Mouse (Mus musculus): Measurements from ENCODE around the gene Tubb2b. TPM values are rescaled to one million over a fixed set of nuclear protein-coding genes. Genes with fewer than 3 reads are reported as not detected.

Gene Tubb2b
- polyA plus RNA-seq (2015; fragmentation: Nextera tagmentation; extraction: Ambion mirVana), result 29.3 and 36.6 TPM in 2 replicates

- Histone ChIP-seq H3K4me1 (peaks cover 57% of the 10 kb centered on the region), H3K4me3 (replicated peaks) (peak within 1 kb of the TSS; percentile 71), H3K9ac (peak within 1 kb of the TSS; percentile 60), H3K9me3 (replicated peaks) (no peaks in the 10 kb centered on the region), H3K27ac (peak within 1 kb of the TSS; percentile 88), H3K4me2 (peak within 1 kb of the TSS; percentile 88), H3K36me3 (no peaks in the 10 kb centered on the region), H3K27me3 (peaks cover 32% of the 10 kb centered on the region)
- under 1% methylated on average over 26 of the region's 26 CpGs for WGBS
- peak; percentile 94 for ATAC-seq (replicated peaks; ENCODE audit: low FRiP score)
These were observed at the start of gene Tubb2b for GRCm38 (mm10) chr13:34130226-34130731. TSS of gene Tubb2b (minus strand) at chr13:34130466.

GRCm38 (mm10) chr13:34174025-34174424 lies 43.8 kb upstream of the Tubb2b start:
- no peak overlapping the region for H3K4me3 ChIP-seq (replicated peaks)
- no peaks in the 10 kb centered on the region for H3K4me1 ChIP-seq
- no peaks in the 10 kb centered on the region for H3K27me3 ChIP-seq
- no peak overlapping the region for H3K4me2 ChIP-seq
- no peaks in the 10 kb centered on the region for H3K9me3 ChIP-seq (replicated peaks)
- no peak overlapping the region for H3K27ac ChIP-seq
- H3K36me3 ChIP-seq, result peaks cover 14% of the 10 kb centered on the region
- WGBS, result 90% methylated on average over 6 of the region's 6 CpGs
- H3K9ac ChIP-seq, result no peak overlapping the region
- ATAC-seq (replicated peaks; ENCODE audit: low FRiP score), result no peak

DNA sequence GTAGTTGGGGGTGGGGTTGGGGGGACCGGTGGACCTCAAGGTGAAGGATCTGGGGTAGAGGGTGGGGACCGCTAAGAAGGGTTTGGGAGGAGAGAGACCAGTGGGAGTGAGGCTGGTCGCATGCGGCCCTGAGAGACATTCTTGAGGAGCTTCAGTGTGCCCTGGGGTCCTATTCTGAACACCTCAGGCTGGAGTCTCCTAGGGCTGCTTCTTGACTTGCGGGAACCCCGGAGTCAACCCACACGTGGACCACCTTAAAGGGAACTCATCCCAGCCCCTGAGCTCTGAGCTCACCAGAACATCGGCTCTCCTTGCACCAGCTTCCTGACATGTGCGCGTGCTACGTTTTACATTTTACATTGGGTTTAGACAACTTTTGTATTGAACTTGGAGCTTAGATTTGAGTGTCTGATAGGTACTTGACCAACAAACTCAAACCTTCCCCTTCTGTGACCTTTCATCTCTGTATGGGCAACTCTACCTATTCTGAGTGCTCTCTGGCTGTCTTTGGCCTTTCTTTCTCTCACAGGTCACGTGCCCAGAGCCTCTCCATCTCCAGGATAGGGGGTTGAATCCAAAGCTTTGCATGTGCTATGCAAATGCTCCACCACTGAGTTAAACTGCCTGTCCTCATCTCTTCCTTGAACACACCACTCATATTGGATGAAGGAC lies 33.2 kb upstream of the Tubb2b start:
- Histone ChIP-seq H3K4me1 (peaks cover 14% of the 10 kb centered on the region), H3K36me3 (peaks cover 10% of the 10 kb centered on the region), H3K4me3 (replicated peaks) (peak overlapping the region; percentile 88), H3K4me2 (peak overlapping the region; percentile 73), H3K27ac (peak overlapping the region; percentile 99), H3K27me3 (no peaks in the 10 kb centered on the region), H3K9me3 (replicated peaks) (no peaks in the 10 kb centered on the region), H3K9ac (peak overlapping the region; percentile 63)
- peak; percentile 85 for ATAC-seq (replicated peaks; ENCODE audit: low FRiP score)
- 32% methylated on average over 12 of the region's 12 CpGs for WGBS

GRCm38 (mm10) chr13:34162491-34163303 lies 32.4 kb upstream of the Tubb2b start, which contains the start of gene Psmg4:
TSS of gene Psmg4 (plus strand) at chr13:34162964.
- peak; percentile 97 for ATAC-seq (replicated peaks; ENCODE audit: low FRiP score)
- H3K36me3 ChIP-seq, result peaks cover 10% of the 10 kb centered on the region
- no peaks in the 10 kb centered on the region for H3K9me3 ChIP-seq (replicated peaks)
- no peaks in the 10 kb centered on the region for H3K27me3 ChIP-seq
- peak within 1 kb of the TSS; percentile 88 for H3K4me3 ChIP-seq (replicated peaks)
- H3K4me1 ChIP-seq, result peaks cover 14% of the 10 kb centered on the region
- H3K4me2 ChIP-seq, result peak within 1 kb of the TSS; percentile 73
- peak within 1 kb of the TSS; percentile 99 for H3K27ac ChIP-seq
- WGBS, result 2% methylated on average over 44 of the region's 44 CpGs
- peak within 1 kb of the TSS; percentile 63 for H3K9ac ChIP-seq

DNA sequence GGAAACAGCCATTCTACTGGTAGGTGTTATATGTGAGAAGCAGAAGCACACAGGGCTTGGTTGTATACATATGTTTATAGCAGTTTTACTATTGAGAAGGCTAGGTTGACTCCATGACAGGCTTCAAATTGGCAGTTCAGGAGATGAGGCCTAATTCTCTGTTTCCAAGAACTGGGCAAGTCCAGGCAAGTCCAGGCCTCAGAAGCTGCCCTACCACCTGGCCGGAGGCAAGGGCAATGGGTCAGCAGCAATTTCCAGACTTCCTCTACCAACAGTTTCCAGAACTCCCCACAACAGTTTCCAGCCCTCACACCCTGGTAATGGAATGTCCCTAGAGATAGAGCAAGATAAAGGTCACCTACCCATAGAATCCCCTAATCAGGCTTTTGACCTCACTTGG lies 29.7 kb upstream of the Tubb2b start:
- no peaks in the 10 kb centered on the region for H3K27me3 ChIP-seq
- WGBS, result 88% methylated on average over 1 of the region's 1 CpGs
- no peak overlapping the region for H3K9ac ChIP-seq
- H3K4me2 ChIP-seq, result no peak overlapping the region
- peaks cover 14% of the 10 kb centered on the region for H3K4me1 ChIP-seq
- H3K36me3 ChIP-seq, result no peaks in the 10 kb centered on the region
- H3K9me3 ChIP-seq (replicated peaks), result no peaks in the 10 kb centered on the region
- ATAC-seq (replicated peaks; ENCODE audit: low FRiP score), result no peak
- no peak overlapping the region for H3K4me3 ChIP-seq (replicated peaks)
- H3K27ac ChIP-seq, result no peak overlapping the region

- WGBS, result 88% methylated on average over 3 of the region's 3 CpGs
These were observed 27.4 kb upstream of the Tubb2b start for GRCm38 (mm10) chr13:34157596-34158157.

GRCm38 (mm10) chr13:34156840-34157185 lies 26.5 kb upstream of the Tubb2b start:
- Histone ChIP-seq H3K4me2 (no peak overlapping the region), H3K36me3 (no peaks in the 10 kb centered on the region), H3K27ac (no peak overlapping the region), H3K4me3 (replicated peaks) (no peak overlapping the region), H3K9ac (no peak overlapping the region), H3K27me3 (no peaks in the 10 kb centered on the region), H3K4me1 (peaks cover 16% of the 10 kb centered on the region), H3K9me3 (replicated peaks) (no peaks in the 10 kb centered on the region)
- 60% methylated on average over 2 of the region's 2 CpGs for WGBS
- ATAC-seq (replicated peaks; ENCODE audit: low FRiP score), result no peak

More at GRCm38 (mm10) chr13:34157596-34158157, 27.4 kb upstream of the Tubb2b start:
- peaks cover 22% of the 10 kb centered on the region for H3K4me1 ChIP-seq
- H3K4me2 ChIP-seq, result no peak overlapping the region
- no peak overlapping the region for H3K9ac ChIP-seq
- no peak overlapping the region for H3K4me3 ChIP-seq (replicated peaks)
- no peaks in the 10 kb centered on the region for H3K9me3 ChIP-seq (replicated peaks)
- H3K27ac ChIP-seq, result no peak overlapping the region
- ATAC-seq (replicated peaks; ENCODE audit: low FRiP score), result no peak
- H3K36me3 ChIP-seq, result no peaks in the 10 kb centered on the region
- H3K27me3 ChIP-seq, result no peaks in the 10 kb centered on the region

- H3K4me3 ChIP-seq (replicated peaks), result no peak overlapping the region
- no peaks in the 10 kb centered on the region for H3K27me3 ChIP-seq
- no peaks in the 10 kb centered on the region for H3K36me3 ChIP-seq
- H3K9ac ChIP-seq, result no peak overlapping the region
- WGBS, result 62% methylated on average over 8 of the region's 8 CpGs
- peak; percentile 41; the same call in 1 of the 2 replicates for ATAC-seq (replicated peaks; ENCODE audit: low FRiP score)
- peaks cover 16% of the 10 kb centered on the region for H3K4me1 ChIP-seq
- no peaks in the 10 kb centered on the region for H3K9me3 ChIP-seq (replicated peaks)
- no peak overlapping the region for H3K4me2 ChIP-seq
- no peak overlapping the region for H3K27ac ChIP-seq
These were observed 26.0 kb upstream of the Tubb2b start for GRCm38 (mm10) chr13:34156133-34156839.

GRCm38 (mm10) chr13:34154931-34155272 lies 24.6 kb upstream of the Tubb2b start:
- H3K9ac ChIP-seq, result no peak overlapping the region
- ATAC-seq (replicated peaks; ENCODE audit: low FRiP score), result no peak
- H3K27ac ChIP-seq, result 0 out of 2 replicates have a peak overlapping the region, but pooled peaks have one; percentile 45

DNA sequence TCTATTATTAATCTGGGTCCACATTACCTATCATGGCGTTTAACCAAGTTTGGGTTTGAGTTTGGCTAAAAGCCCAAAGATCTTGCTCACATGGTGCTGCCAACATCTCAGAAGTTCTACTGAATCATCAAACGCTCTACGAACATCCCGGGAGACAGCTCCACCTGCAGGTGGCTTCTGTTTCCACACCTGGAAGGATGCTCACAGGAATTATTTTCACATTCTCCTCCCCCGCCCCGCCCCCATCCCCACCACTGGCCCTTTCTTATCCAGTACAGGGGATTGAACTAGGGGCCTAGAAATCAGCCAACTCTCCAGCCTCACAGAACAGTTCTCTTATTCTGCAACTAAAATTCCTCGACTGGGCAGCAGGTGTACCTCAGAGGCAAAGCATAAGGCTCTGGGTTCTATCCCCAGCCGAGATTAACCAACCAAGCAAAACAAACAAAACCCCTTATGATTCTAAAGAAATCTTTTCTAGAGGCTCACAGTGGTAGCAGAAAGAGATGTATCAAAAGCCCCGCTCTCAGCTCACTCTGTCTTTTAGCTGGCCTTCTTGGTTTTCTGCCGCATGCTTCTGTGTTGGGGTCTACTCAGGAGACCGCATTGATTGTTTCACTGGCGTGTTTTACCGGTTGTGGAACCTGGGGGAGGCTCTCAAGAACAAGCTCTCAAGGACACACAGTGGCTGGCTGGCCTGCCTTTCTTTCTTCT lies 24.1 kb upstream of the Tubb2b start:
- no peaks in the 10 kb centered on the region for H3K27me3 ChIP-seq
- peak overlapping the region; percentile 20; the same call in 1 of the 2 replicates for H3K4me3 ChIP-seq (replicated peaks)
- WGBS, result 53% methylated on average over 13 of the region's 13 CpGs
- peak; percentile 27; the same call in 1 of the 2 replicates for ATAC-seq (replicated peaks; ENCODE audit: low FRiP score)
- H3K27ac ChIP-seq, result 0 out of 2 replicates have a peak overlapping the region, but pooled peaks have one; percentile 45
- no peaks in the 10 kb centered on the region for H3K36me3 ChIP-seq
- H3K4me2 ChIP-seq, result peak overlapping the region; percentile 40
- no peaks in the 10 kb centered on the region for H3K9me3 ChIP-seq (replicated peaks)
- peaks cover 29% of the 10 kb centered on the region for H3K4me1 ChIP-seq
- H3K9ac ChIP-seq, result no peak overlapping the region

More at GRCm38 (mm10) chr13:34154931-34155272, 24.6 kb upstream of the Tubb2b start:
- peaks cover 24% of the 10 kb centered on the region for H3K4me1 ChIP-seq
- WGBS, result 33% methylated on average over 3 of the region's 3 CpGs
- H3K4me3 ChIP-seq (replicated peaks), result peak overlapping the region; percentile 20; the same call in 1 of the 2 replicates
- no peaks in the 10 kb centered on the region for H3K36me3 ChIP-seq
- H3K4me2 ChIP-seq, result peak overlapping the region; percentile 40
- H3K9me3 ChIP-seq (replicated peaks), result no peaks in the 10 kb centered on the region
- H3K27me3 ChIP-seq, result no peaks in the 10 kb centered on the region
